Mouse (Mus musculus) heart, adult 2 months (tissue): Measurements from ENCODE around the gene Hpcal1.

Experiments used
- CTCF ChIP-seq: fragments of 200-600 bp; IDR thresholded peaks from 2 replicates; pipeline ENCODE4 v1.8.1; 2022; ENCODE audit warnings: antibody characterized with exemption, mild to moderate bottlenecking, moderate library complexity
- EP300 ChIP-seq: fragments of 200-500 bp; IDR thresholded peaks from 2 replicates; pipeline ENCODE4 v1.6.1; 2011; ENCODE audit warnings: low read depth, low read length, control low read depth; ENCODE audit not compliant: insufficient read depth
- POLR2A ChIP-seq: fragments of 200-500 bp; IDR thresholded peaks from 2 replicates; pipeline ENCODE4 v1.6.1; 2011; ENCODE audit warnings: mild to moderate bottlenecking, low read depth, low read length, control low read depth; ENCODE audit not compliant: insufficient read depth

DNA sequence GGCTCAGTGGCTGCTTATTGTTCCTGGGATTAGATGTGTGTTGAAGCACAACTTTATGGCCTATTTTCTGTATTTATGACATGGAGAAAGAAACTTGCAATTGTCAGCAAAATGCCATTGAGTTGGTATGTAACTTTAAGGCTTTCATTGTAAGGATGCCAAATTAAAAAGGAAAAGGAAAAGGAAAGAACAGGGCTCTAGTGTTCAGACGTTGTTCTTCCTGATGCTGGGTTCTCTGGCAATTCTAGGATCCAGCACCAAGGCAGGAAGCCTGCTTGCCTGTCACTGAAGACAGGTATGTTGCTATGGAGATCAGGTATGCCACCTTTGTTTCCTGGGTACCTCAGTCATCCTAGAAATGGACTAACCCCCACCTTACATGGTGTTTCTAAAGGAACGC lies 11.1 kb downstream of the Hpcal1 start:
- TF ChIP-seq CTCF (no peak), POLR2A (no peak), EP300 (no peak)
